Mouse (Mus musculus) layer of hippocampus, adult 9-11 months (tissue): ENCODE data around the gene Gm12248.

Experiments
- DNase-seq: peaks from one replicate; pipeline ENCODE4 v3.0.0; 2022

Gm12248 gene

DNA sequence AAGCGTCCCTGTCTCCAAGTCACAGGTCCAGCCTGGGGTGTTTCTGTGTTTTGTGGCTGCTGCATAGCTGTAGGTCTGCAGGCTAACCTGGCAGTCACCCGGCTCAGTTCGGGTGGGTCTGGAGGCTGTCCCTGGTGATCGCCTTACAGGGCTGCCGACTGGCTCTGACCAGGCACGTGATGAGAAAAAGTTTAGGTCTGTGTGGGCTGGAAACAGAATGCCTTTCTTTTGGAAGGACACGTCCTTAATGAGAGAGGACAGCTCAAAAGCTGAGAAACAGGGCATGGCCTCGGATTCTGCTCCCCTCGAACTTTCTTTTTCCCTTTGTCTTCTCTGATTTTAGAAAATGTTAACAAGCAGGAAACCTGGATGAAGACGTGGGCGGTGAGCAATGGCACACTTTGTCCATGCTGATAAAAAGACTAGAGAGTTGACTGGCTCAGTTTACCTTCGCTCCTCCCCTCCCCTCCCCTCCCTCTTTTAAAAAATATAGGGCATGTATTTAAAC is at the start of gene Gm12248:
Gm12248 (minus strand) TSS at position 114 of the 508 bp plus-strand sequence.
- peak; percentile 14 for DNase-seq

DNA sequence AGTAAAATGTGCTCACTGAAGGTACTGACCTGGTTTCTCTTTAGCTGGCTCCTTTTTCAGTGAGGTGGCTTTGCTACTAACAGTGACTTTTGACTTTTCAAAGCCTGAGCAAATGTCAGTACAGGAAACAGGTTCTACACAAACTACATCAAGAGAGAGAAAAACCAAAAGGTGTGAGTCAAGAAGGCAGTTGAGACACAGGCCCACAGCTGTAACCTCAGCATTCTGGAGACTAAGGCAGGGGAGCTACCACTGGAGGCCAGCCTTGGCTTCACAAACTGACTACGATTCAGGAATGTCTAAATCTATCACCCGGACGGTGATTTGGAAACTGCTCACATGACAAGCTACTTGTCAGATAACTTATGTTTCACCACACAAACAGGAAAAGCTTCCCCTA is 46.5 kb upstream of the Gm12248 start:
- no peak for DNase-seq

GRCm38 (mm10) chr11:58138821-58139220 is 45.9 kb upstream of the Gm12248 start:
- no peak for DNase-seq

DNA sequence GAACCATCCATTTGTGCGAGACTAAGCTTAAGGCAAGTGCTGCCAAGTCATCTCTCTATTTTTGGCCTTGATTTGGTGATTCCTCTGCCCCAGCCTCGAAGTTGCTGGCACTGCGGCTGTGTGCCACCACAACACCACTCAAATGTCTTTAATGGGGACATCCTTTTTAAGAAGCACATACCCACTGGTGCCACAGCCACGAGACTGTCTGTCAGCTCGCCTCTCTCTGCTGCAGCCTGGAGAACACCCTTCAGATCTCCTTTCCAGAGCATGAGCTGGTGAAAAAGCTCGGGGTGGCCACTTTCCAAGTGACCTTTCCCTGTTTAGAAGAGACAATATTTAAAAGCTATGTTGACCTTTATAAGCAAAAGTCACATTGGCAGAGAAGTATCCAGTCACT is 43.7 kb upstream of the Gm12248 start:
- no peak for DNase-seq

GRCm38 (mm10) chr11:58135296-58135695 is 42.4 kb upstream of the Gm12248 start:
- DNase-seq, result no peak

DNA sequence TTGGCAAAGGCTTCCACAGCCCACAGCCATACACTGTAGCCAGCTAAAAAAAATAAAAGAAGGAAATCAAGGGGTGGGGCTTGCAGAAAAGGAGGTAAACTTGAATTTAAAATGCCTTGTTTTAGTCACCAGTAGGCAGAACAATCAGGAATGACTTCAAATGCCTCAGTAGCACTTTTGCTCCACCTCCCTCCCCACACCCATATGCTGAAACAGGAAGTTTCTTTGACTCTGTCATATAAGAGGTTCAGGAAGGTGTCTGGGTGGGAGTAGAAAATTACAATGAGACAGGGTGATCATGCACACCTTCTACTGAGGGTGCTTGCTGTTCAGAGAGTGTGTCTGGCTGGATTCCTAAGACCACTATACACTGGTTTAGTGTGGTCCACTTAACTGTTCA is 41.9 kb upstream of the Gm12248 start:
- DNase-seq, result no peak

- no peak for DNase-seq
Measured at GRCm38 (mm10) chr11:58132026-58132425, 39.1 kb upstream of the Gm12248 start.

DNA sequence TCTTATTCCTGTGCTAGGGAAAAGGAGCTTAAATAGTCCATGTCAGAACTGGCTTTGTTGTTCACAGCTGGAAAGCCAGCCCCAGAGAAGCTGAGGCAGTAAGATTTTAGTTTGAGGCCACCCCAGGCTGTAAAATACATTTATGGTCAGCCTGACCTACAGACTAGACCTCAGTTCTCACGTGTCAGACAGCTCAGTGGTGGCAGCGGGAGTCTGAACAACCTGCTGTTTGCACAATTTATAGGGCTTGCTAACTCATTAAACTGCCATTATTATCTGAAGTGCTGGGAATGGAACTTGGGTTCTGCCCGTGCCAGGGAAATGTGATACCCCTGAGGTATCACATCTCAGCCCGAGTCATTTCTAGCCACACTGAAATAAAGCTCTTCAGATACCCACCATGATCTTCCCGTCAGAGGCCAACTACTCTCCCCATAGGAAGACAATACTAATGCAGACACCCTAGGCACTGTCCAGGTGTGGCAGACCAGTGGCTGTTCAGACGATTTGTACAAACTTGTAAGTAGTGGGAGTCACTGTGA is 36.4 kb upstream of the Gm12248 start:
- no peak for DNase-seq

- no peak for DNase-seq
Measured at GRCm38 (mm10) chr11:58127544-58127943, 34.6 kb upstream of the Gm12248 start.

DNA sequence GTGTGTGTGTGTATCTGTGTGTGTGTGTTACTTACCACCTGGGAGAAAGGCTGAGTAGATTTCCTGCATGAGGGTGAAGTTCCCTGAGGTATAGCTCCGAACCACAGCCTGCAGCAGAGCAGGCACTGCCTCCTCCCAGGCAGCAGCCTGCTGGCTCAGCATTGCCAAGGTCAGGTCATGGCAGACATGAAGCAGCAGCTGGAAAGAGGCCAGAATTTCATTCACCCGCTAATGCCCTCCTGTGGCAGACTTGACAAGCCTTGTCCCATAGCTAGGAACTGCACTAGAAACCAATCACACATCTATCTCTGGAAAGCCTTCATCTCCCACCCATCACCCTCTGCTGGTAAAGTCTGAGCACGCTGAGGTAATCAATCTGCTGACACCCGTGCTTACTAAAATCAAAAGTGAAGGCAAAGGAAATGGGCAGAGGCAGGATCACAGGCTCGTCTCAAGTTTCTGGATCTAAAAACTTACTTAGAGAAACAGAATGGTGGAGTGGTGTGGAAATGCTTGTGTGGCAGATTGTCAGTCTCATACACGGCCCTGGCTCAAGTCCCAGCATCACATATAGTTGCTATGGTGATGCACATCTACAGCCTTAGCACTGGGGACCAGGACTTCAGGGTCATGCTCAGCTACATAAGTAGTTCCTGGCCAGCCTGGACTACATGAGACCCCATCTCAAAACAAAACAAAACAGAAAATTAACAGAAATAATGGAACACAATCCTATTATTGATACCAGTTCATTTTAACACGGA is 33.6 kb upstream of the Gm12248 start:
- DNase-seq, result peak; percentile 45

DNA sequence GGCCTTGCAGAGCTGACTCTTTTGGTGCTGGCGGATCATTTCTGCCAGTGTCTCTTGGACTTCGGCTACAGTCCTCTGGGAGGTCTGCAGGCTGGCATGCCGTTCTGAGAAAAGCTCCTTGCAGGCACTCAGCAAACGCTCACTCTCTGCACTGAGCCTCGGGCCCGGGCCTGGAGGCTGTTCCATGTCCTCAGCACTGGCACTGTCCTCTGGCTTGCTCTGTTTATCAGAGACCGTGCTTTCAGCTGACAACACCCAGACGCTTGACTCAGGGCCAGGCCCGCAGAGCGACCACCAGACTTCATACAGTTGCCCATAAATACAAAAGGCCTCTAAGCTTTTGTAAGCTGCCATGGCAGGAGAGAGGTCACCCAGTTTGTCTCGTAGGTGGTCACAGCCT is 32.1 kb upstream of the Gm12248 start:
- DNase-seq, result no peak

DNA sequence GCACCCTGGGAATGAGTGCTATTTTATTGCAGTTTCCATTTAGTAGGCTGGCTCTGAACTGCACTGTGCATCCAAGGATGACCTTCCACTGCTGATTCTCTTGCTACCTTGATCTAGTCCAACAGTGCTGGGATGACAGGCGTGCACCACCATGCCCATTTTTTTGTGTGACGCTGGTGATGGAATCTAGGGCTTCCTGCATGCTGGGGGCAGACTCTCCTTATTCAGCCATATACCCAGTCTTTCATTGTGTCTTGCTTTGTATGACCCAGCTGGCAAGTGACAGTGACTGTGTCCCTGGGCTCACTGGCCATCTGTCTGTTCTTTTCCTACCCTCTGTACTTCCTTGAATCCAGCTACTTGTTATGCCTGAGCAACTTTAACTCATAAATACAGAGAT is 30.8 kb upstream of the Gm12248 start:
- no peak for DNase-seq

- DNase-seq, result no peak
Measured at GRCm38 (mm10) chr11:58121351-58121750, 28.4 kb upstream of the Gm12248 start.

GRCm38 (mm10) chr11:58120655-58121054 is 27.7 kb upstream of the Gm12248 start:
- no peak for DNase-seq

- no peak for DNase-seq
Measured at GRCm38 (mm10) chr11:58117044-58117652, 24.2 kb upstream of the Gm12248 start.

GRCm38 (mm10) chr11:58116560-58116959 is 23.6 kb upstream of the Gm12248 start:
- DNase-seq, result no peak

GRCm38 (mm10) chr11:58107664-58108337 is 14.9 kb upstream of the Gm12248 start:
- no peak for DNase-seq

DNA sequence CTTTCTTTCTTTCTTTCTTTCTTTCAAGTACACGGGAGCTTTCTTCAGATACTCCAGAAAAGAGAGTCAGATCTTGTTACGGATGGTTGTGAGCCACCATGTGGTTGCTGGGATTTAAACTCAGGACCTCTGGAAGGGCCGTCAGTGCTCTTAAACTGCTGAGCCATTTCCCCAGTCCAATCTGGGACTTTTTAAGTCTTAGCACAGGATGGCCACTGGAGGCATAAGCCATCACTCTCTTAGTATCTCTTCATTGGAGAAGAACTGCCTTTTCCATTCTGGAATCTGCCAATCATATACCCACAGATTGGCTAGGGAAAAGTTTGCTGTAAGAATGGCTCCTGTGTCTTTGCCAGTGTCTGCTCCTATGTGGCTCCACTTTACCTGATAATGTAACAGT is 14.1 kb upstream of the Gm12248 start:
- no peak for DNase-seq

GRCm38 (mm10) chr11:58104351-58104791 is 11.4 kb upstream of the Gm12248 start:
- DNase-seq, result peak; percentile 60

GRCm38 (mm10) chr11:58103697-58104306 is 10.9 kb upstream of the Gm12248 start, which contains the start of gene Cnot8:
Cnot8 (plus strand) TSS chr11:58104153.
- DNase-seq, result peak; percentile 99

DNA sequence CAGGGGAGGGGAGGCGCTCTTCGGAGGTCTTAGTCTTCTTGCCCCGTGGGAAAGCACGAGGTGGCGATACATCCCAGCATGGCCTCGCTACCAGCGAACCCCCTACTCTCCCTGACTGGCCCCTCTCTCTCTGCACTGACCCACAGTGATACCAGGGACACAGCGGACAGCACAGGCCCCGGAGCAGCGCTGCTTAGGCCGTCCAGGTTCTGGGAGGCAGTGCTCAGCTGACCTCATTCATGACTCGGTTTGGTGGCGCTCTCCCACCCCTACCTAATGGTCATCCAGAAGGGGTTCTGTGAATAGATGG is 10.4 kb upstream of the Gm12248 start:
- DNase-seq, result no peak

DNA sequence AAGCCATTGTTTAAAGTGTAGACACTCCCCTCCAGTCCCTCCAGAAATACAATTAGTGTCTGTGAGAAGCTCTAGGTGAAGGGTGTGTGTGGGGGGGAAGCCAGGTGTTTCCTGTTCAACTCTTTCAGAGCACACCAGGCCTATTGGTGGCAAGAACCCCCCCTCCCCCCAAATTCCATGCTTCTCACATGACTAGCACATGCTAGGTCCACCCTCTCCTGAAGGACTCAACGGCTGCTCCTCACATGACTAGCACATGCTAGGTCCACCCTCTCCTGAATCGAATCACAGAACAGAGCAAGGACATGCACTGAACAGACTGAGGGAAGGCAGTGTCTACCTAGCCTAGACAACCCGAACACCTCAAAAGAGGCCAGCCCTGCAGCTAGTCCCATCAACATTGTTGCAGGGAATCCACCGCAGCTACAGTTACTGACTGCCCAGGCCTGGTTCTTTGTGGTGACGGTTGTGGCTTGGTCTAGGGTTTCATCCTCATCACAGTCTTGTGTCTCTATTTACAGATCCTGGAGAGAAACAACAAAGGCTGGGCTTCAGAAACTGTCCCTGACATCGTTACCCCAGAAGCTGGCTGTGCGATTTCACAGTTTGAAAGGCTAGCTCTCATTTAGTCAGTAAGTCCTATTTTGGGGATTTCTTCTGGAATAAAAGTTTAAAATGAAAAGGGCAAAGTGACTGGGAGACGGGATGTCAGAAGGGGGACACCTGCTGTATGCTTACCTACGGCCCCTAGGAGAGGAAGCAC is 9.8 kb upstream of the Gm12248 start:
- DNase-seq, result no peak
